Mouse (Mus musculus) megakaryocyte, embryonic 14.5 days (primary cell): Measurements from ENCODE around the gene Ugt1a6a.

Source experiments
- FLI1 ChIP-seq: IDR thresholded peaks from 2 replicates; pipeline ENCODE4 v1.6.1; 2012; ENCODE audit warnings: low read length, inconsistent platforms, mixed read lengths
- GATA1 ChIP-seq: IDR thresholded peaks from 3 replicates; pipeline ENCODE4 v1.6.1; 2012; ENCODE audit warnings: mixed read lengths, low read length, inconsistent platforms, borderline replicate concordance

GRCm38 (mm10) chr1:88087513-88087912 is 47.1 kb upstream of the Ugt1a6a start, which contains the start of gene Ugt1a8:
- TF ChIP-seq GATA1 (no peak), FLI1 (no peak)
